Mouse (Mus musculus) testis, adult 2 months (tissue): Measurements from ENCODE around the gene Csf3r.

Source experiments
- CTCF ChIP-seq: fragments of 200-500 bp; IDR thresholded peaks from 2 replicates; pipeline ENCODE4 v1.5.1; 2012; ENCODE audit warnings: low read depth, mild to moderate bottlenecking, inconsistent platforms, low read length, moderate library complexity; ENCODE audit not compliant: control insufficient read depth, insufficient read depth, insufficient replicate concordance
- POLR2A ChIP-seq: fragments of 200-500 bp; IDR thresholded peaks from 2 replicates; pipeline ENCODE4 v1.6.1; 2012; ENCODE audit warnings: low read depth, mild to moderate bottlenecking, inconsistent platforms, low read length, moderate library complexity; ENCODE audit not compliant: control insufficient read depth

DNA sequence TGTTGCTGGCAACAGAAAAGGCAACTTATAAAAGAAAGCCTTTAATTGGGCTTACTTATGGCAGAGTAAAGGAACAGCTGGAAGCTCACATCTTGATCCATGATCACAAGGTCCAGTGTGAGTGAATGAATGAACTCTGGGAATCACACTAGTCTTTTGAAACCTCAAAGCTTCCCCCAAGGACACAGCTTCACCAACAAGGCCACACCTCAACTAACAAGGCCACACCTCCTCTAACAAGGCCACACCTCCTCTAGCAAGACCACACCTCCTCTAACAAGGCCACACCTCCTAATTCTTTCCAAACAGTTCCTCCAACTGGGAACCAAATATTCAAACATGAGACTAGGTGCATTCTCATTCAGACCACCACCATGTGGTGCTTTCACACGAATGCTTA, 57.3 kb downstream of the Csf3r start:
- no peak for TF ChIP-seq CTCF
- TF ChIP-seq POLR2A = no peak
